Mouse (Mus musculus) lung, postnatal 0 days (tissue): ENCODE data around the gene Rab11fip4. TPM values are rescaled to one million over a fixed set of nuclear protein-coding genes. Genes with fewer than 3 reads are reported as not detected.

ENCODE experiments used
- ATAC-seq: fragments of 200-750 bp; cut with Nextera tagmentation; 2 replicates; pipeline ENCODE4 v1.8.0; 2017; ENCODE audit warnings: moderate library complexity
- DNase-seq: peaks from one replicate; pipeline ENCODE4 v3.0.0-alpha.2; 2016; ENCODE audit warnings: low spot score
- H3K27ac ChIP-seq: fragments of 300-500 bp; sonication (generic); 2 replicates; pipeline ENCODE4 v1.5.1; 2014; ENCODE audit warnings: antibody characterized with exemption, mild to moderate bottlenecking, low read length, mixed read lengths
- H3K27me3 ChIP-seq: fragments of 300-500 bp; sonication (generic); replicated peaks from 2 replicates; pipeline ENCODE4 v1.6.1; 2014; ENCODE audit warnings: low read length, mixed read lengths; ENCODE audit not compliant: insufficient read depth
- H3K36me3 ChIP-seq: fragments of 300-500 bp; sonication (generic); 2 replicates; pipeline ENCODE4 v1.6.1; 2014; ENCODE audit warnings: low read length, mixed read lengths; ENCODE audit not compliant: insufficient read depth
- H3K4me1 ChIP-seq: fragments of 300-500 bp; sonication (generic); 2 replicates; pipeline ENCODE4 v1.6.1; 2014; ENCODE audit warnings: antibody characterized with exemption, low read depth, low read length, mixed read lengths; ENCODE audit not compliant: insufficient read depth
- H3K4me2 ChIP-seq: fragments of 300-500 bp; sonication (generic); replicated peaks from 2 replicates; pipeline ENCODE4 v1.6.1; 2014; ENCODE audit warnings: low read depth, mild to moderate bottlenecking, low read length, moderate library complexity, mixed read lengths
- H3K4me3 ChIP-seq: fragments of 300-500 bp; sonication (generic); 2 replicates; pipeline ENCODE4 v1.5.1; 2014; ENCODE audit warnings: low read depth, low read length
- H3K9ac ChIP-seq: fragments of 300-500 bp; sonication (generic); replicated peaks from 2 replicates; pipeline ENCODE4 v1.6.1; 2014; ENCODE audit warnings: low read depth, mild to moderate bottlenecking
- H3K9me3 ChIP-seq: fragments of 300-500 bp; sonication (generic); 2 replicates; pipeline ENCODE4 v1.6.1; 2016; ENCODE audit warnings: low read length, mixed read lengths
- CTCF ChIP-seq: IDR thresholded peaks from 2 replicates; pipeline ENCODE4 v1.5.1; 2016; ENCODE audit warnings: antibody characterized with exemption, mild to moderate bottlenecking
- EP300 ChIP-seq: IDR thresholded peaks from 2 replicates; pipeline ENCODE4 v1.6.1; 2016; ENCODE audit warnings: antibody characterized with exemption, mild to moderate bottlenecking, control low read depth
- WGBS: fragments of 180-500 bp; shearing (Covaris S2); extraction: QIAGEN DNeasy Blood & Tissue Kit; methylation state at CpG from one replicate; pipeline ENCODE4 v1.1.7; 2014; 5-methylcytosine and 5-hydroxymethylcytosine counted together
- polyA plus RNA-seq: library from polyadenylated mRNA; unstranded; fragments of >200 nt; fragmentation: Nextera tagmentation; extraction: Ambion mirVana; gene quantifications from 2 replicates; pipeline ENCODE4 v1.2.1, GENCODE M21; 2015

Gene Rab11fip4
- polyA plus RNA-seq, 1 experiment from 2014 or later = 0.74 TPM

- ATAC-seq (no peak), DNase-seq (no peak)
- 83% methylated on average over 9 of the region's 9 CpGs for WGBS
- no peaks in the 10 kb centered on the region for H3K36me3 ChIP-seq
- no peak overlapping the region for H3K4me2 ChIP-seq
- H3K9ac ChIP-seq = no peak overlapping the region
- no peak overlapping the region for H3K4me3 ChIP-seq
- TF ChIP-seq CTCF (no peak), EP300 (no peak)
- no peaks in the 10 kb centered on the region for H3K9me3 ChIP-seq
- H3K27me3 ChIP-seq = no peaks in the 10 kb centered on the region
- H3K27ac ChIP-seq = no peak overlapping the region
- peaks cover 4% of the 10 kb centered on the region for H3K4me1 ChIP-seq
Observed at GRCm38 (mm10) chr11:79663158-79663557, 72.1 kb downstream of the Rab11fip4 start.

GRCm38 (mm10) chr11:79663570-79663969, 72.6 kb downstream of the Rab11fip4 start:
- WGBS = 72% methylated on average over 7 of the region's 7 CpGs
- H3K9me3 ChIP-seq = no peaks in the 10 kb centered on the region
- H3K27me3 ChIP-seq = no peaks in the 10 kb centered on the region
- TF ChIP-seq CTCF = no peak
- no peak for TF ChIP-seq EP300
- no peak overlapping the region for H3K4me2 ChIP-seq
- H3K4me3 ChIP-seq = no peak overlapping the region
- H3K36me3 ChIP-seq = no peaks in the 10 kb centered on the region
- H3K4me1 ChIP-seq = peaks cover 4% of the 10 kb centered on the region
- H3K27ac ChIP-seq = no peak overlapping the region
- no peak for ATAC-seq
- no peak for DNase-seq
- H3K9ac ChIP-seq = no peak overlapping the region

GRCm38 (mm10) chr11:79666544-79666943, 75.5 kb downstream of the Rab11fip4 start:
- Histone ChIP-seq H3K4me1 (no peaks in the 10 kb centered on the region), H3K27ac (no peak overlapping the region), H3K36me3 (no peaks in the 10 kb centered on the region), H3K9me3 (no peaks in the 10 kb centered on the region), H3K9ac (no peak overlapping the region), H3K4me3 (no peak overlapping the region), H3K4me2 (no peak overlapping the region), H3K27me3 (no peaks in the 10 kb centered on the region)
- WGBS = 73% methylated on average over 8 of the region's 8 CpGs
- DNase-seq (no peak), ATAC-seq (no peak)
- no peak for TF ChIP-seq CTCF
- no peak for TF ChIP-seq EP300

- no peak overlapping the region for H3K27ac ChIP-seq
- TF ChIP-seq CTCF (no peak), EP300 (no peak)
Observed at GRCm38 (mm10) chr11:79669210-79669609, 78.2 kb downstream of the Rab11fip4 start.

GRCm38 (mm10) chr11:79669947-79670346, 78.9 kb downstream of the Rab11fip4 start:
- no peak overlapping the region for H3K27ac ChIP-seq
- no peaks in the 10 kb centered on the region for H3K36me3 ChIP-seq
- no peak overlapping the region for H3K9ac ChIP-seq
- no peak overlapping the region for H3K4me3 ChIP-seq
- TF ChIP-seq CTCF = no peak
- H3K4me2 ChIP-seq = no peak overlapping the region
- DNase-seq (no peak), ATAC-seq (no peak)
- WGBS = 9% methylated on average over 3 of the region's 3 CpGs
- H3K9me3 ChIP-seq = no peaks in the 10 kb centered on the region
- peaks cover 3% of the 10 kb centered on the region; the same call in 1 of the 2 replicates for H3K4me1 ChIP-seq
- no peaks in the 10 kb centered on the region for H3K27me3 ChIP-seq

More at GRCm38 (mm10) chr11:79669210-79669609, 78.2 kb downstream of the Rab11fip4 start:
- Histone ChIP-seq H3K4me3 (no peak overlapping the region), H3K9ac (no peak overlapping the region), H3K27me3 (no peaks in the 10 kb centered on the region), H3K4me1 (peaks cover 3% of the 10 kb centered on the region; the same call in 1 of the 2 replicates), H3K9me3 (no peaks in the 10 kb centered on the region), H3K36me3 (no peaks in the 10 kb centered on the region), H3K4me2 (no peak overlapping the region)
- ATAC-seq (no peak), DNase-seq (no peak)
- WGBS = 65% methylated on average over 6 of the region's 6 CpGs

GRCm38 (mm10) chr11:79670411-79670945, 79.5 kb downstream of the Rab11fip4 start:
- Histone ChIP-seq H3K4me1 (peaks cover 3% of the 10 kb centered on the region; the same call in 1 of the 2 replicates), H3K9me3 (no peaks in the 10 kb centered on the region), H3K27ac (no peak overlapping the region), H3K4me2 (no peak overlapping the region), H3K9ac (no peak overlapping the region), H3K4me3 (no peak overlapping the region), H3K36me3 (no peaks in the 10 kb centered on the region), H3K27me3 (no peaks in the 10 kb centered on the region)
- WGBS = 64% methylated on average over 7 of the region's 7 CpGs
- no peak for ATAC-seq
- DNase-seq = no peak
- no peak for TF ChIP-seq EP300
- TF ChIP-seq CTCF = no peak
